8 mouse cellular contexts compared by ENCODE assay signal in the genomic region with DNA sequence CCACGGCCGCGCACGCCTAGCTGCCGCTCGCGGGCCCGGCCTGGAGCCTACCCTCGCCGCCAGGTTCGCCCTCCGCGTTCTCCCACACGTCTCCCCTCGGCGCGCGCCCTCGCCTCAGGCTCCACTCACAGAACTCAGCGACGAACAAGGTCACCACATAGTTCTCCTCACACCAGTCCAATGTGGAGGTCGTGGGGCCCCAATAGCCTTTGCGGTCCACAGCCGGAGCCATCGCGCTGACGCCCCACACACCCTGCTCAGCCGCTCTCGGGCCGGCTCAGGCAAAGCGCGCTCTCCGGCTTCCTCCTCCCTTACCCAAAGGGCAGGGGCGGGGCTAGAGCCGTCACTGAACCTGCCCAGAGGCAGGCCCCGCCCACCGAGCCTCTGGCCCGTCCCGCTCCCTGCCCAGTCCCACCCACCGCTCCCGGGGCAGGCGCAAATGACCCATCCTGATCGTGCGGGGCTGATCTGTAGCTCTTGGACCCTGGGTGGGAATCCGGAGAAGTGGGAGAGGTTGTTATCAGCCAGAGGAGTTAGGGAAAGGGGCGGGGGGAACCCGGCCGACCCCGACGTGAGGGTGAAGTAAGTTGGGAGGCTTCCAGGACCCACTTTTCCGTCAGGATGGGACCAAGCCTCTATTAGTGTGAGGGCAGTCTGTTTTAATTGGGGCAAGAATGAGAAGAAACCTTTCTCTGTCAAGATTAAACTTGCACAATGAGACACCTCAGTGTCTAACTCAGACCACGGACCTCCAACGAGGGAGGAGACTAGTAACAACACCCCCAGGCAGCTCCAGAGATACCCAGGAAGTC. TPM values are rescaled to one million over a fixed set of nuclear protein-coding genes. Genes with fewer than 3 reads are reported as not detected.
DNase-seq lines count a peak whose midpoint lies in the region; ATAC-seq lines count a peak whose summit lies in the region.

No protein-coding gene starts in this region.

- peak; percentile 58 for DNase-seq in MEL-GATA-1-ER (ENCODE audit: extremely low read depth, low read depth)
- peak; percentile 91 for DNase-seq in cerebellum, adult 8-10 months
- DNase-seq in hindbrain, embryonic 11.5 days (ENCODE audit: low spot score), result peak; percentile 98
- peak; percentile 84 to 92 for DNase-seq in layer of hippocampus, postnatal 10 days (ENCODE audit: low spot score in 2 of 2)
- peak; percentile 97 for DNase-seq in lung, postnatal 10 days
- DNase-seq in ovary, postnatal 36 days (ENCODE audit: low spot score), result peak; percentile 97
- peak; percentile 95 for DNase-seq in thymus, postnatal 25 days

- under 1% methylated on average over 53 of the region's 53 CpGs for WGBS in hindbrain, embryonic 11.5 days

- peak; percentile 98 for ATAC-seq in frontal cortex, adult (ENCODE audit: low TSS enrichment)
- peak; percentile 99 for ATAC-seq in hindbrain, embryonic 11.5 days (ENCODE audit: low FRiP score)

- H3K4me3 ChIP-seq in hindbrain, embryonic 11.5 days (ENCODE audit: low read depth, low read length), result peak overlapping the region; percentile 82

- H3K4me1 ChIP-seq in hindbrain, embryonic 11.5 days (replicated peaks; ENCODE audit: control insufficient read depth, insufficient read depth, low read length), result no peaks in the 10 kb centered on the region

- H3K4me2 ChIP-seq in hindbrain, embryonic 11.5 days (replicated peaks; ENCODE audit: low read depth, low read length), result peak overlapping the region; percentile 86

- H3K9ac ChIP-seq in hindbrain, embryonic 11.5 days (ENCODE audit: low read depth, low read length), result peak overlapping the region; percentile 85

- H3K27me3 ChIP-seq in hindbrain, embryonic 11.5 days (ENCODE audit: control insufficient read depth, insufficient read depth, low read length), result no peaks in the 10 kb centered on the region

- H3K9me3 ChIP-seq in hindbrain, embryonic 11.5 days (ENCODE audit: control insufficient read depth, low read length), result no peaks in the 10 kb centered on the region

- no peaks in the 10 kb centered on the region for H3K36me3 ChIP-seq in hindbrain, embryonic 11.5 days (ENCODE audit: control insufficient read depth, insufficient read depth, low read length)

- H3K27ac ChIP-seq in hindbrain, embryonic 11.5 days (ENCODE audit: low read depth, low read length), result 0 out of 2 replicates have a peak overlapping the region, but pooled peaks have one; percentile 30

RNA-seq across cellular contexts. Expression of a gene that starts 11.6 kb away (rescaled TPM):
- 16.9 and 17.5 TPM in 2 replicates for polyA plus RNA-seq in hindbrain, embryonic 11.5 days (2014; fragmentation: Nextera tagmentation; extraction: Ambion mirVana)
- total RNA-seq in layer of hippocampus, postnatal 10 days (2021), result 10 to 100 TPM; 14.7 to 17.8 TPM

RNA-seq across cellular contexts. Expression of a gene that starts 51.7 kb away (rescaled TPM):
- 6.7 and 9.1 TPM in 2 replicates for polyA plus RNA-seq in hindbrain, embryonic 11.5 days (2014; fragmentation: Nextera tagmentation; extraction: Ambion mirVana)
- 1 to 10 TPM; 6.3 to 7.1 TPM for total RNA-seq in layer of hippocampus, postnatal 10 days (2021)

Comparison
In these comparisons a context has a peak if more than half of its experiments do, and no peak if none do; other contexts are left out.
1. Peak in every context shown above with its lines: DNase-seq, ATAC-seq, H3K4me3 ChIP-seq and H3K27ac ChIP-seq.